Mouse (Mus musculus) cerebellum, adult 18-20 months (tissue): ENCODE results near the gene Slc27a3.

Experiments
- DNase-seq, 2 experiments: peaks; one replicate each; pipeline ENCODE4 v3.0.0; 2021

Gene Slc27a3

GRCm38 (mm10) chr3:90389511-90390490 lies at the start of gene Slc27a3:
Gene Slc27a3 (minus strand): TSS chr3:90389938.
- DNase-seq, result peak in 1 of 2 experiments; percentile 43

GRCm38 (mm10) chr3:90437131-90437530 lies 47.4 kb upstream of the Slc27a3 start:
- no peak for DNase-seq

GRCm38 (mm10) chr3:90434073-90434730 lies 44.5 kb upstream of the Slc27a3 start:
- peak in 1 of 2 experiments; percentile 29 for DNase-seq

GRCm38 (mm10) chr3:90433381-90434020 lies 43.8 kb upstream of the Slc27a3 start, which contains the start of gene Ints3:
Gene Ints3 (minus strand): TSS chr3:90433622.
- peak; percentile 99 to 100 for DNase-seq

- peak in 1 of 2 experiments; percentile 54 for DNase-seq
Measured at GRCm38 (mm10) chr3:90432811-90433219, 43.1 kb upstream of the Slc27a3 start.

- no peak for DNase-seq
Measured at GRCm38 (mm10) chr3:90432348-90432747, 42.6 kb upstream of the Slc27a3 start.

GRCm38 (mm10) chr3:90429576-90429975 lies 39.8 kb upstream of the Slc27a3 start:
- no peak for DNase-seq

GRCm38 (mm10) chr3:90428186-90428585 lies 38.4 kb upstream of the Slc27a3 start:
- no peak for DNase-seq

GRCm38 (mm10) chr3:90427574-90427973 lies 37.8 kb upstream of the Slc27a3 start:
- no peak for DNase-seq

- DNase-seq, result no peak
Measured at GRCm38 (mm10) chr3:90425499-90425898, 35.8 kb upstream of the Slc27a3 start.

GRCm38 (mm10) chr3:90423549-90423948 lies 33.8 kb upstream of the Slc27a3 start:
- no peak for DNase-seq

GRCm38 (mm10) chr3:90420696-90421095 lies 31.0 kb upstream of the Slc27a3 start:
- no peak for DNase-seq

GRCm38 (mm10) chr3:90413011-90413396 lies 23.3 kb upstream of the Slc27a3 start:
- DNase-seq, result no peak

- peak; percentile 70 to 80 for DNase-seq
Measured at GRCm38 (mm10) chr3:90412312-90413010, 22.7 kb upstream of the Slc27a3 start.

GRCm38 (mm10) chr3:90408721-90409120 lies 19.0 kb upstream of the Slc27a3 start:
- DNase-seq, result no peak

GRCm38 (mm10) chr3:90406414-90406813 lies 16.7 kb upstream of the Slc27a3 start:
- no peak for DNase-seq

- no peak for DNase-seq
Measured at GRCm38 (mm10) chr3:90404609-90405008, 14.9 kb upstream of the Slc27a3 start.

GRCm38 (mm10) chr3:90404121-90404520 lies 14.4 kb upstream of the Slc27a3 start:
- no peak for DNase-seq

- no peak for DNase-seq
Measured at GRCm38 (mm10) chr3:90400993-90401392, 11.3 kb upstream of the Slc27a3 start.

GRCm38 (mm10) chr3:90395629-90396028 lies 5.9 kb upstream of the Slc27a3 start:
- DNase-seq, result no peak

GRCm38 (mm10) chr3:90392661-90393060 lies 2.9 kb upstream of the Slc27a3 start:
- DNase-seq, result no peak

GRCm38 (mm10) chr3:90391941-90392340 lies 2.2 kb upstream of the Slc27a3 start:
- DNase-seq, result no peak

GRCm38 (mm10) chr3:90391004-90391403 lies 1.3 kb upstream of the Slc27a3 start:
- no peak for DNase-seq
